Mouse (Mus musculus) liver, embryonic 14.5 days (tissue): ENCODE results near the gene Frem3.
A peak's percentile ranks its signal among the peaks of the same experiment; 100 is the strongest.

ENCODE experiments used
- CTCF ChIP-seq: IDR thresholded peaks from 2 replicates; pipeline ENCODE4 v1.5.1; 2016; ENCODE audit warnings: antibody characterized with exemption, low read depth, control low read depth
- EP300 ChIP-seq: IDR thresholded peaks from 2 replicates; pipeline ENCODE4 v1.6.1; 2016; ENCODE audit warnings: antibody characterized with exemption, low read depth

GRCm38 (mm10) chr8:80661055-80661454 lies 50.2 kb downstream of the Frem3 start:
- TF ChIP-seq EP300, result peak; percentile 80; the same call in 1 of the 2 replicates
- no peak for TF ChIP-seq CTCF
